Mouse (Mus musculus): ENCODE results near the gene Stox2.

The Stox2 gene

GRCm38 (mm10) chr8:47298460-47298859 is 147.7 kb downstream of the Stox2 start:
- DNase-seq (ENCODE audit: low read depth, low spot score): no peak

- no peak for DNase-seq (ENCODE audit: low read depth, low spot score)
Measured at GRCm38 (mm10) chr8:47289641-47290040, 156.5 kb downstream of the Stox2 start.

GRCm38 (mm10) chr8:47288866-47289541 is 157.2 kb downstream of the Stox2 start:
- DNase-seq (ENCODE audit: low read depth, low spot score): peak; percentile 71

- peak; percentile 83 for DNase-seq (ENCODE audit: low read depth, low spot score)
Measured at GRCm38 (mm10) chr8:47288131-47288865, 157.9 kb downstream of the Stox2 start.

- DNase-seq (ENCODE audit: low read depth, low spot score): peak; percentile 66
Measured at GRCm38 (mm10) chr8:47287641-47288130, 158.5 kb downstream of the Stox2 start.

- peak; percentile 21 for DNase-seq (ENCODE audit: low read depth, low spot score)
Measured at GRCm38 (mm10) chr8:47287201-47287621, 159.0 kb downstream of the Stox2 start.

GRCm38 (mm10) chr8:47286081-47286700 is 160.0 kb downstream of the Stox2 start:
- DNase-seq (ENCODE audit: low read depth, low spot score): no peak

- DNase-seq (ENCODE audit: low read depth, low spot score): no peak
Measured at GRCm38 (mm10) chr8:47285435-47285834, 160.7 kb downstream of the Stox2 start.

GRCm38 (mm10) chr8:47284329-47285326 is 161.5 kb downstream of the Stox2 start:
- no peak for DNase-seq (ENCODE audit: low read depth, low spot score)

GRCm38 (mm10) chr8:47279898-47280297 is 166.3 kb downstream of the Stox2 start:
- DNase-seq (ENCODE audit: low read depth, low spot score): no peak

- no peak for DNase-seq (ENCODE audit: low read depth, low spot score)
Measured at GRCm38 (mm10) chr8:47278211-47278610, 168.0 kb downstream of the Stox2 start.

- DNase-seq (ENCODE audit: low read depth, low spot score): peak; percentile 49
Measured at GRCm38 (mm10) chr8:47268931-47269330, 177.2 kb downstream of the Stox2 start.

GRCm38 (mm10) chr8:47268062-47268822 is 177.9 kb downstream of the Stox2 start:
- peak; percentile 66 for DNase-seq (ENCODE audit: low read depth, low spot score)

GRCm38 (mm10) chr8:47263070-47263843 is 182.9 kb downstream of the Stox2 start:
- no peak for DNase-seq (ENCODE audit: low read depth, low spot score)

- no peak for DNase-seq (ENCODE audit: low read depth, low spot score)
Measured at GRCm38 (mm10) chr8:47260751-47261474, 185.2 kb downstream of the Stox2 start.

- no peak for DNase-seq (ENCODE audit: low read depth, low spot score)
Measured at GRCm38 (mm10) chr8:47250832-47251231, 195.3 kb downstream of the Stox2 start.

- no peak for DNase-seq (ENCODE audit: low read depth, low spot score)
Measured at GRCm38 (mm10) chr8:47245116-47245515, 201.0 kb downstream of the Stox2 start.

- no peak for DNase-seq (ENCODE audit: low read depth, low spot score)
Measured at GRCm38 (mm10) chr8:47244202-47244601, 202.0 kb downstream of the Stox2 start.

- DNase-seq (ENCODE audit: low read depth, low spot score): no peak
Measured at GRCm38 (mm10) chr8:47243631-47244030, 202.5 kb downstream of the Stox2 start.
